Mouse (Mus musculus) urinary bladder, postnatal 10 days (tissue): Measurements from ENCODE around the gene Gm21708.
"Not testable (repeated sequence)": the region's sequence is repeated elsewhere in the genome, so short reads cannot be mapped to it uniquely, and the experiment has no call there.

Experiments
- DNase-seq: peaks from one replicate; pipeline ENCODE4 v3.0.0; 2022; ENCODE audit warnings: low spot score

Gm21708 gene

GRCm38 (mm10) chrY:3410067-3410466, at the start of gene Gm21708, which contains the start of gene Gm21704:
Gm21708 (minus strand) TSS chrY:3410167.
Gm21704 (minus strand) TSS chrY:3410167.
- not testable (repeated sequence) for DNase-seq
